Mouse (Mus musculus) liver, postnatal 0 days (tissue): ENCODE data around the gene Pkd1l2.

ENCODE experiments used
- CTCF ChIP-seq: sonication (generic); IDR thresholded peaks from 2 replicates; pipeline ENCODE4 v1.5.1; 2016; ENCODE audit warnings: antibody characterized with exemption, low read depth
- EP300 ChIP-seq: IDR thresholded peaks from 2 replicates; pipeline ENCODE4 v1.6.1; 2016; ENCODE audit warnings: antibody characterized with exemption, low read depth, mild to moderate bottlenecking

- TF ChIP-seq CTCF (no peak), EP300 (no peak)
Measured at GRCm38 (mm10) chr8:116969531-116969930, 112.7 kb downstream of the Pkd1l2 start.
